Mouse (Mus musculus): ENCODE data around the gene Robo1. TPM values are rescaled to one million over a fixed set of nuclear protein-coding genes. Genes with fewer than 3 reads are reported as not detected.
A peak's percentile ranks its signal among the peaks of the same experiment; 100 is the strongest.

Robo1 gene
- polyA plus RNA-seq, 1 experiment from 2014 or later, result 23.7 TPM

DNA sequence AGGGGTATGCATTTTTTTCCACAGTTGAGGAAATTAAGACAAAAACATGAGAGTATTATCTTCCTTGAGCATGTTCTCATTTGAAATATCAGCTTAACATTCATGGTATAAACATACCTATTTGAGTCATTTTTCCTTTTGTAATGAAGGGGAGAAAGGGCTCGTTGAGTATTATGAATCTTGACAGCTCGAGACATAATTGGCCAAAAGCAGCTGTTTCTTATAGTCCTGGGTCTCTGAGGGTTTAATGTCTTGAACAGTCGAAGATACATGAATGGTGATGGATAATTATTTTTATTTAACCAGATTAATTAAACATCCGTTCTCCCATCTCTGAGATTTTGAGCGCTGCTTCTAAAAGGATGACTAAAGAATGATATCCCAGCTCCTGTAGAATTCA lies 478.5 kb downstream of the Robo1 start:
- no peak overlapping the region for H3K9ac ChIP-seq
- no peaks in the 10 kb centered on the region for H3K4me1 ChIP-seq
- H3K27ac ChIP-seq, result no peak overlapping the region
- no peak overlapping the region for H3K4me3 ChIP-seq (replicated peaks)
- H3K9me3 ChIP-seq, result no peaks in the 10 kb centered on the region
- 58% methylated on average over 5 of the region's 5 CpGs for WGBS
- H3K4me2 ChIP-seq, result no peak overlapping the region
- ATAC-seq (ENCODE audit: insufficient read depth, low FRiP score, low read depth), result no peak
- H3K27me3 ChIP-seq (replicated peaks), result no peaks in the 10 kb centered on the region
- H3K36me3 ChIP-seq, result no peaks in the 10 kb centered on the region

DNA sequence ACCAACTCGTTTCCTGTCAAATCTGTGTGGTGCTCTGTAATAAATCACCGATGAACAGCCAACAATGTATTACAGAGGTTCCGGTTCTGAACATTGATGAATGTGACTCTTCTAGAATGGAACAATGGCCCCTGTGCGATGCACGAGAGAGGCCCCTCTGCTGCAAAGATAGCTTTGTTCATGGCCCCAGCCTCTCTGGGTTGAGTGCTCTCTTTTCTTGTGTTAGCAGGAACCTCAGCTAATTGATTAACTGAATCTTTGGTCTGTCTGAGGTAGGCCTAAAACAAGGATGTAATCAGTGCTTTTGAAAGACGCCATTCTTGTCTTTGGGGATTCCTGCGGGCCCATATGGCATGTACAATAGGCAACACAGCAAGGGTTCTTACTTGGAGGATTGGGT lies 479.9 kb downstream of the Robo1 start:
- no peak overlapping the region for H3K9ac ChIP-seq
- H3K9me3 ChIP-seq, result no peaks in the 10 kb centered on the region
- 59% methylated on average over 7 of the region's 7 CpGs for WGBS
- no peak overlapping the region for H3K4me3 ChIP-seq (replicated peaks)
- ATAC-seq (ENCODE audit: insufficient read depth, low FRiP score, low read depth), result no peak
- no peak overlapping the region for H3K27ac ChIP-seq
- H3K27me3 ChIP-seq (replicated peaks), result no peaks in the 10 kb centered on the region
- H3K4me1 ChIP-seq, result no peaks in the 10 kb centered on the region
- H3K36me3 ChIP-seq, result no peaks in the 10 kb centered on the region
- no peak overlapping the region for H3K4me2 ChIP-seq

DNA sequence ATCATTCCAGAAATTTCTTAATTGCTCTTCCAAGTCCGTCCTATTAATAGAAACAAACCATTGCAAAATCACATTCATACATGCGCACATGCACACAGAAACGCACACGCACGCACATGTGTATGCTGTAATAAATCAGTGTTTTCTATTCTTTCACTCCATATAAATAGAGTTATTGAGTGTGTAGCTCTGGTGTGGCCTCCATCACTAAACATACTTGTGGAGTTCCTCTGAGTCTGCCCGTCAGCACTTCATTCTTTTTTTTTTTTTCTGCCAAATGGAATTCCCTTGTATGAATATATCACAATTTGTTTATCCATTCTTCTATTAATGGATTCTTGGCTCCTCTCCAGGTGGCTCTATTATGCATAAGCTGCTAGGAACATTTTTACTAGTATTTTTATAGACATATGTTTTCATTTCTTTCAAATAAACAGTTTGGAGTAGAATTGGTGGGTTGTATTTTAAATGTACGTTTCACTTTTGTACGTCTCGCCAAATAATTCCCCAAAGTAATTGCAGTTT lies 483.1 kb downstream of the Robo1 start:
- no peak overlapping the region for H3K4me3 ChIP-seq (replicated peaks)
- H3K27me3 ChIP-seq (replicated peaks), result no peaks in the 10 kb centered on the region
- ATAC-seq (ENCODE audit: insufficient read depth, low FRiP score, low read depth), result no peak
- 52% methylated on average over 9 of the region's 9 CpGs for WGBS
- no peaks in the 10 kb centered on the region for H3K36me3 ChIP-seq
- no peak overlapping the region for H3K4me2 ChIP-seq
- no peak overlapping the region for H3K9ac ChIP-seq
- no peaks in the 10 kb centered on the region for H3K4me1 ChIP-seq
- H3K9me3 ChIP-seq, result no peaks in the 10 kb centered on the region
- no peak overlapping the region for H3K27ac ChIP-seq

DNA sequence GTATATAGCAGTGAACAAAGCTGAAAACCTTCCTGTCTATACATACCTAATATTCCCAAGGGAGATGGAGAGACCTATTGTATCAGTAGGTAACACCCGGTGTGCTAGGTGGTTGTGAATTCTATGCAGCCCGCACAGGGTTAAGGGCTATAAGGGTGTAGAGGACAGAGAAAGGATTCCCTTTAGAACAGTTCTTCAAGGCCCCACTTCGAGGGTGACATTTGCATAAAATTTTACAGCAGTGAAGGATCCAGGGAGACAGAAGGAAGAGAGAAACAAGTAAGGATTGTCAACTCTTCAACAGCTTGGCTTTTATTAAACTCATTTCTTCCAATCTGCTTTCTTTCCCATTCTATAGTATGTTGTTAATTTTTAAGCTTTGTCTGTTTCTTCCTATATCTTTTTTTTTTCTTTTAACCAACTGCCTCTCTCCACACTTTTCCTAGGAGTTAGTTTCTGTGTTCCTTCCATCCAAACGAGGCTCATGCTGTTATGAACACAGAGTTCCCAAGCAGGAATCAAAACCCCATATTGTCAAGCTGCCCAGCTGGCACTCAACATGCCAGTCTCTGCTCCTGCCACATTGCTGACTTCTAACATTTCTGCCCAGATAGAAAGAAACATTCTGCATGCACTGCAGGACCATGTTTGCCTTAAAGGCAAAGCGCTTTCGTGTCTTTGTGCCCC lies 486.7 kb downstream of the Robo1 start:
- Histone ChIP-seq H3K4me2 (0 out of 2 replicates have a peak overlapping the region, but pooled peaks have one; percentile 3), H3K9ac (no peak overlapping the region), H3K27me3 (replicated peaks) (no peaks in the 10 kb centered on the region), H3K36me3 (no peaks in the 10 kb centered on the region), H3K9me3 (no peaks in the 10 kb centered on the region), H3K27ac (no peak overlapping the region), H3K4me3 (replicated peaks) (no peak overlapping the region), H3K4me1 (no peaks in the 10 kb centered on the region)
- 61% methylated on average over 6 of the region's 6 CpGs for WGBS
- no peak for ATAC-seq (ENCODE audit: insufficient read depth, low FRiP score, low read depth)

DNA sequence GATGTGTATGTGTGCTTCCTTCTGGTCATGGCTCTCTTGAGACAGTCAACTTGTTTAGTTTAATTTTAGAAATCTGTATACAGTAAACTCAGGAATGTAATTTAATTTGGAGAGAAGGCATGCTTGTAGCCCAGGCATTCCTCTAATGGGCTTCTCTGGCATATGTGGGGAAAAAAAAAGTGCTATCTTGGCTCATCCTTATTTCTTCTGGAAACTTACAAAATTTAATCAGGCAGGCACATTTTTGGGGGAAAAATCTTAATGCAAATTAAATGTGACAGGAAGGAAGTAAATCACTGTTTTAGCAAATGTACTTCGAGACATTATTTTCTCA lies 487.2 kb downstream of the Robo1 start:
- Histone ChIP-seq H3K36me3 (no peaks in the 10 kb centered on the region), H3K9me3 (no peaks in the 10 kb centered on the region), H3K4me3 (replicated peaks) (no peak overlapping the region), H3K4me1 (no peaks in the 10 kb centered on the region), H3K9ac (no peak overlapping the region), H3K4me2 (0 out of 2 replicates have a peak overlapping the region, but pooled peaks have one; percentile 3), H3K27me3 (replicated peaks) (no peaks in the 10 kb centered on the region), H3K27ac (no peak overlapping the region)
- 44% methylated on average over 1 of the region's 1 CpGs for WGBS
- ATAC-seq (ENCODE audit: insufficient read depth, low FRiP score, low read depth), result no peak

DNA sequence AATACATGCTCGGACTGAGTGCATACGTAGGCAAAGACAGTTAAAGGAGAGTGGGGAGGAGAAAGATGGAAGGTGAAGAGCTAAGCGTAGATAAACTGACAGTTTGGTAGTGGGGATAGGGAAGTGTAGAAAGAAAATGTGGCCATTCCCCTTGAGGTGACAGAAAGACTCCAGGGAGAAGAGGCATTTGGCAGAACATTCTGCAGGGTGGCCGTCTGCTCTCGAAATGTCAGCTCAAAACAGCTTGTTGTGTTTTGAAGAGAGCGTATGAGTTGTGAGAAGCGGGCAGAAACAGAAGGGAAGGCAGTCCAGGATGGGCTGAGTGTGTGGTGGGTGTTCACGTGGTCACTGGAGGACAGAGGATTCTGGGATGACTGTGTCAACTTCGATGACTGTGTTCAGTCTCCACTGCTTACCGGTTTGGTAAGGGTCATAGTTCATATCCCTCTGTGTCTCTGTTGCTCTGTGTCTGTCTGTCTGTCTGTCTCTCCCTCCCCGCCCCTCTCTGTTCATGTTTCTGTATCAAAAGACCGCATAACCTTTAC lies 490.4 kb downstream of the Robo1 start:
- Histone ChIP-seq H3K4me3 (replicated peaks) (no peak overlapping the region), H3K4me2 (no peak overlapping the region), H3K27ac (no peak overlapping the region), H3K36me3 (no peaks in the 10 kb centered on the region), H3K27me3 (replicated peaks) (no peaks in the 10 kb centered on the region), H3K9ac (no peak overlapping the region), H3K9me3 (no peaks in the 10 kb centered on the region), H3K4me1 (no peaks in the 10 kb centered on the region)
- ATAC-seq (ENCODE audit: insufficient read depth, low FRiP score, low read depth), result no peak
- WGBS, result 85% methylated on average over 12 of the region's 12 CpGs

DNA sequence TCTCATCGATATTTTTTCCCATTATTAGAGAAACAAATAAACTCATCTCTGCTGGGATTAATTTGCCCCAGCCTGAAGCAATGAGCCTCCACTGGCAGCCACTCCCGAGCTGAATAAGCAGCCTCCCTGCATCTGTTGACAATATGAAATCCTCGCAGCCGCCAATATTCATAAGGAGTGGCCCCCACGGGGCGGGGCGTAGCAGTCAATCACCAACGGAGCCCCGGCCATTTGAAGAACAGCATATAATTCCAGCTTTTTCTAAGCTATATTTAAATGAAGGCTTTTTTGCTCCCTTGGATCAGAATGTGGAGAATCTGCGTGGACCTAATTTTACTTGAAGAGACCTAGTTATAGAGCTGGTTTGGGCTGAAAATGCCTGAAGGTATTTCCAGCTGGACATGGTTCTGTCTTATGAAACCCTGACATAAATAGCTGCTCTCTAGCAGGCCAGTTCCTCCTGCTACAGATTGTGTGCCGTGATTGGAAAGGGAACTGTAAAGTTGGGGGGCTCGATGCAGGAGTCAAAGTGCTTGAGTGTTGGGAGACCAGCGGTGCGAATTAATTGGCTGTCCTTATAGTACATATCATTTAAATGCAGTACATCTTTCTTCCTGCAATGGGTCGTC lies 492.1 kb downstream of the Robo1 start:
- H3K36me3 ChIP-seq, result no peaks in the 10 kb centered on the region
- H3K9ac ChIP-seq, result no peak overlapping the region
- no peaks in the 10 kb centered on the region for H3K4me1 ChIP-seq
- no peaks in the 10 kb centered on the region for H3K9me3 ChIP-seq
- no peak overlapping the region for H3K4me3 ChIP-seq (replicated peaks)
- no peak overlapping the region for H3K4me2 ChIP-seq
- no peak for ATAC-seq (ENCODE audit: insufficient read depth, low FRiP score, low read depth)
- WGBS, result 68% methylated on average over 15 of the region's 15 CpGs
- H3K27me3 ChIP-seq (replicated peaks), result no peaks in the 10 kb centered on the region
- no peak overlapping the region for H3K27ac ChIP-seq

DNA sequence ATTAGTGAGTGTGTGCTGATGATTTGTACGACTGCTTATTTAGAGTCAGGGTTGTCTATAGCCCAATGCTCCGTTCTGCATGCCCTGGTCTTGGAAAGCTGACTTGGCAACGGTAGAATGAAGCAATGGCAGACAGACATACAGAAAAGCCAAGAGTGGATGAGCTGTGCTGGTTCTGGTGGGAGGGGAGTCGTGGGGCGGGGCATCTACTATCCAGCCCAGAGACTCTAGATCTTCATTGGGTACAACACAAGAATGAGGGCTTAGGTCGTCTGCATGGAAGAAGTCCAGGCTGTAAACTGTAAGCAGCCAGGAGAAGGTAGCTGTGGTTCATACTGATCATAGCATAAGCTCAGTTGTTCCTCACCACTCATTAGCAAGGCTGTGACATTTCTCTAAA lies 492.7 kb downstream of the Robo1 start:
- ATAC-seq (ENCODE audit: insufficient read depth, low FRiP score, low read depth), result no peak; the same call in 1 of the 2 replicates
- H3K4me1 ChIP-seq, result no peaks in the 10 kb centered on the region

DNA sequence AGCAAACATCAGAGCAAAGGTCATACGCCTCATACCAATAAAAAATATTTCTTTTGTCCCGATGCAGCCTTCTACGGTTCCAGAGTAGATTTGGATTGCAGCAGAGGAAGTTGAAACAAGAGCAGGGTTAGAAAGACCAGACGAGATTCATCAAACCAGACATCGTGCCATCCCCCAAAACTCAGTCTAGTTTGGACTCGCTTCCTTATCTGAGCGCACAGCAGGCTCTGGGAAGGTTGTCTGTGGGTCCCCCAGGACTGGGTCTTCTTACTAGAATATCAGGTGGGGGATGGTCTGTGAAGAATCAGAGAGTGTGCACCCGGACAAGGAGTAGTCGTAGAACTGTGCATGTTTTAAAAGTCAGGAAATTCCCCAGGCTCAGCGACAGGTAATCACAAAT lies 500.2 kb downstream of the Robo1 start:
- peak overlapping the region; percentile 9; the same call in 1 of the 2 replicates for H3K4me3 ChIP-seq (replicated peaks)

More for the DNA sequence above, 492.7 kb downstream of the Robo1 start:
- Histone ChIP-seq H3K9ac (no peak overlapping the region), H3K27ac (no peak overlapping the region), H3K4me2 (no peak overlapping the region), H3K36me3 (no peaks in the 10 kb centered on the region), H3K9me3 (no peaks in the 10 kb centered on the region), H3K4me3 (replicated peaks) (no peak overlapping the region), H3K27me3 (replicated peaks) (no peaks in the 10 kb centered on the region)
- 89% methylated on average over 6 of the region's 6 CpGs for WGBS

DNA sequence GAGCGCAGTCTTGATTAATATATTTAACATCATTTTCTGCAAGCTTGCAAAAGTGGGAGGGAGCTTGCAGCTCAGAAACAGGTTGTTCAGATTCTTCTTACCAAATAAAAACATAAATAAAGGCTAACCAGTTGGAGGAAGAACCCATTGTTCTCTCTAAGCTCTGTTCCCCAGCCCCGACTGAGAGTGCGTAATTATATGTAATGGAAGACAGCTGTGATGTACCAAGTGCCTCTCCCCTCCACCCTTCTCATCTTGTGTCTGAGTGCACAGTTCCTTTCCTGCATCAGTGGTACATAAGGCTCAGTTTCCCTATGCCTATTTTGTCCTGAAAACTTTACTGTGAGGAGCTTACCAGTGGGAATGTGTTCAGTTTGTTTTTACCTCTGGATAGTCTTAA lies 502.8 kb downstream of the Robo1 start:
- Histone ChIP-seq H3K36me3 (no peaks in the 10 kb centered on the region), H3K4me2 (no peak overlapping the region), H3K27me3 (replicated peaks) (no peaks in the 10 kb centered on the region), H3K27ac (no peak overlapping the region), H3K9ac (no peak overlapping the region), H3K9me3 (no peaks in the 10 kb centered on the region), H3K4me1 (0 out of 2 replicates have a peak, but pooled peaks cover 10% of the 10 kb centered on the region), H3K4me3 (replicated peaks) (no peak overlapping the region)
- ATAC-seq (ENCODE audit: insufficient read depth, low FRiP score, low read depth), result no peak
- 50% methylated on average over 3 of the region's 3 CpGs for WGBS

More for the DNA sequence above, 500.2 kb downstream of the Robo1 start:
- ATAC-seq (ENCODE audit: insufficient read depth, low FRiP score, low read depth), result 0 out of 2 replicates have a peak, but pooled peaks have one; percentile 27
- peak overlapping the region; percentile 39; the same call in 1 of the 2 replicates for H3K4me2 ChIP-seq
- no peaks in the 10 kb centered on the region for H3K36me3 ChIP-seq
- no peaks in the 10 kb centered on the region for H3K9me3 ChIP-seq
- no peaks in the 10 kb centered on the region for H3K27me3 ChIP-seq (replicated peaks)
- 28% methylated on average over 10 of the region's 10 CpGs for WGBS
- H3K4me1 ChIP-seq, result 0 out of 2 replicates have a peak, but pooled peaks cover 10% of the 10 kb centered on the region
- H3K9ac ChIP-seq, result no peak overlapping the region
- H3K27ac ChIP-seq, result no peak overlapping the region

DNA sequence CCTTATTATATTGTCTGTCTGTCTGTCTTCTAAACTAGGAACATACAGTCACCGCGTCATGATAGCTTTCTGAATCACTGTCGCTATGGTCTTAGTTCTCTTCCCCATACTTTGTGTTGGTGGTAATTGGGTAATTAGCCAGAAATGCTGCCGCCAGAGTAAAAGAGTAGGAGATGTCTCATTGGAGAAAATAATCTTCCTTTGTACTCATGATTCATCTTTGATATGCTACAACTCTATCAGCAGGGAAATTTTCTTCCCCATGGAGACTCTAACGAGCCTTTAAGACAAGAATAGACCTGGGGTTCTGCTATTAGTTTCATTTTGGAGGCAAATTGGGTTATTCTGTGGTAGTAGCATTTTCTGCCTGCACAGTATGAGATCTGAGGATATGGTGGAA lies 503.4 kb downstream of the Robo1 start:
- Histone ChIP-seq H3K4me3 (replicated peaks) (no peak overlapping the region), H3K27ac (no peak overlapping the region), H3K9me3 (no peaks in the 10 kb centered on the region), H3K4me2 (no peak overlapping the region), H3K9ac (no peak overlapping the region), H3K36me3 (no peaks in the 10 kb centered on the region), H3K27me3 (replicated peaks) (no peaks in the 10 kb centered on the region), H3K4me1 (0 out of 2 replicates have a peak, but pooled peaks cover 10% of the 10 kb centered on the region)
- 83% methylated on average over 5 of the region's 5 CpGs for WGBS
- no peak for ATAC-seq (ENCODE audit: insufficient read depth, low FRiP score, low read depth)

DNA sequence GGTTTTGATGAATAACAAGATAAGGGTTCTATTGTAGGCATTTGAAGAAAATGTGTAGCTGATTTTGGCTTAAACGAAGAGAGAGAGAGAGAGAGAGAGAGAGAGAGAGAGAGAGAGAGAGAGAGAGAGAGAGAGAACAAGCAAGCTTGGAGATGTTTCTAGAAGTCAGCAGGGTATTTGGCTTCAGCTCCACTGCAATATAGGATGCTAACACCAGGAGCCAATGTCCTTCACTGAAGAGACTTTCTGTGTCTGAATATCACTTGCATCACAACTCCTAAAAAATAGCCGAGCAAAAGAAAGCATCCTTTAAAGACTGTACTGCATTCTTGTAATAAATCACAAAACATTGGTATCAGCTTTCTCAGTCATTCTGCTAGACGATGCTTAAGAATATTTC lies 503.8 kb downstream of the Robo1 start:
- Histone ChIP-seq H3K4me1 (0 out of 2 replicates have a peak, but pooled peaks cover 7% of the 10 kb centered on the region), H3K36me3 (no peaks in the 10 kb centered on the region), H3K27ac (no peak overlapping the region), H3K4me2 (no peak overlapping the region), H3K4me3 (replicated peaks) (no peak overlapping the region), H3K27me3 (replicated peaks) (no peaks in the 10 kb centered on the region), H3K9me3 (no peaks in the 10 kb centered on the region), H3K9ac (no peak overlapping the region)
- 52% methylated on average over 3 of the region's 3 CpGs for WGBS
- no peak for ATAC-seq (ENCODE audit: insufficient read depth, low FRiP score, low read depth)
